Mouse (Mus musculus) intestine, embryonic 14.5 days (tissue): ENCODE results near the gene Camkmt. TPM values are rescaled to one million over a fixed set of nuclear protein-coding genes. Genes with fewer than 3 reads are reported as not detected.

ENCODE experiments used
- ATAC-seq: fragments of 200-750 bp; cut with Nextera tagmentation; replicated peaks from 2 replicates; pipeline ENCODE4 v1.8.0; 2017; ENCODE audit warnings: low read depth, moderate number of reproducible peaks, moderate TSS enrichment, moderate library complexity; ENCODE audit not compliant: low FRiP score, low TSS enrichment
- DNase-seq: peaks from one replicate; pipeline ENCODE4 v3.0.0-alpha.2; 2018; ENCODE audit warnings: low spot score
- H3K27ac ChIP-seq: fragments of 300-500 bp; sonication (generic); 2 replicates; pipeline ENCODE4 v1.5.1; 2014; ENCODE audit warnings: low read depth, mild to moderate bottlenecking, control low read depth
- H3K27me3 ChIP-seq: fragments of 300-500 bp; sonication (generic); replicated peaks from 2 replicates; pipeline ENCODE4 v1.6.1; 2014; ENCODE audit warnings: low read length, control low read depth; ENCODE audit not compliant: control insufficient read depth, insufficient read depth
- H3K36me3 ChIP-seq: fragments of 300-500 bp; sonication (generic); 2 replicates; pipeline ENCODE4 v1.6.1; 2014; ENCODE audit warnings: low read length, control low read depth; ENCODE audit not compliant: control insufficient read depth, insufficient read depth
- H3K4me1 ChIP-seq: fragments of 300-500 bp; sonication (generic); replicated peaks from 2 replicates; pipeline ENCODE4 v1.6.1; 2014; ENCODE audit warnings: low read length, control low read depth, mixed read lengths; ENCODE audit not compliant: control insufficient read depth, insufficient read depth
- H3K4me2 ChIP-seq: fragments of 300-500 bp; sonication (generic); 2 replicates; pipeline ENCODE4 v1.6.1; 2014; ENCODE audit warnings: low read length
- H3K4me3 ChIP-seq: fragments of 300-500 bp; sonication (generic); 2 replicates; pipeline ENCODE4 v1.5.1; 2014; ENCODE audit warnings: low read depth, low read length, control low read depth, mixed read lengths
- H3K9ac ChIP-seq: fragments of 300-500 bp; sonication (generic); 2 replicates; pipeline ENCODE4 v1.6.1; 2014; ENCODE audit warnings: mild to moderate bottlenecking, low read length
- H3K9me3 ChIP-seq: fragments of 300-500 bp; sonication (generic); 2 replicates; pipeline ENCODE4 v1.6.1; 2016; ENCODE audit warnings: low read length, control low read depth; ENCODE audit not compliant: control insufficient read depth
- WGBS: fragments of 180-500 bp; shearing (Covaris S2); extraction: QIAGEN DNeasy Blood & Tissue Kit; methylation state at CpG from one replicate; pipeline ENCODE4 v1.1.7; 2014; 5-methylcytosine and 5-hydroxymethylcytosine counted together
- polyA plus RNA-seq: library from polyadenylated mRNA; unstranded; fragments of >200 nt; fragmentation: Nextera tagmentation; extraction: Ambion mirVana; gene quantifications from 2 replicates; pipeline ENCODE4 v1.2.1, GENCODE M21; 2014

The Camkmt gene
- polyA plus RNA-seq, 1 experiment from 2014 or later, result 14.6 TPM

DNA sequence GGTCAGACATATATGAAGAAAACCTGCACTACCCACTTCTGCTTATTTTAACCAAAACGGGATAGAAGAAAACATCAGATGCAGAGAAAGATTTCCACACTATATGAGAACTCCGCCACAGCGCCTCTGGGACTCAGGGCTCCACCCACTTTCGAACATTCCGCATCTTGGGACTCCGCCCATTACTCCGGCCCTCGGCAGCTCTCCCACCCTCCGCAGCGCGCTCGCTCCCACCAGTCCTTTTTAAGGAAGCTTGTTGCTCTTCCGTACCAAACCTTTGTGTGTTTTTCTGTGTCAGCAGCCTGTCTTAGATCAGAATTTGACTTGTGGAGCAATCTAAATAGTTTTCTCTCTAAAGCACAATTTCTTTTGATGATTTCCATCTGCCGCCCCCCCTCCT, 367.7 kb downstream of the Camkmt start:
- DNase-seq (no peak), ATAC-seq (no peak)
- peaks cover 99% of the 10 kb centered on the region for H3K27me3 ChIP-seq
- H3K4me2 ChIP-seq, result 0 out of 2 replicates have a peak overlapping the region, but pooled peaks have one; percentile 15
- 1% methylated on average over 14 of the region's 14 CpGs for WGBS
- H3K4me1 ChIP-seq, result no peaks in the 10 kb centered on the region
- no peaks in the 10 kb centered on the region for H3K36me3 ChIP-seq
- no peak overlapping the region for H3K4me3 ChIP-seq
- H3K9ac ChIP-seq, result no peak overlapping the region
- H3K9me3 ChIP-seq, result no peaks in the 10 kb centered on the region
- H3K27ac ChIP-seq, result no peak overlapping the region

DNA sequence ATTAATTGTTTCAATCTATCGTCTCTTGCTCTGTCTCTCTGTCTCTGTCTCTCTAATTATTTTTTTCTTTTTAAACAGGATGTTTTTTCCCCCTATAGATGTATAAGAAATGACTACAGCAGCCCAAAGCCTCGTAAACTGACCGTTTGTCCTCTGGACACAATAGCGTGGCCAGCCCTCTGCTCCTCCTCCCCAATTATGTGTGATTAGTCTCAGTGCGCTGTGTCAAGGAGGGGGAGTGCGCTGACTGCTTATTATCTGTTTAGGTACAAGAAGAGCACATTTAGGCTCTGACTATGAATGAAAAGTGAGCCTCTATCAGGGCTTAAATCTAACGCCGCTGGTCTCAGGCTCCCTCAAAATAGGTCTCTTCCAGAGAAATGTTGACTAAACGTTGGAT, 368.2 kb downstream of the Camkmt start:
- Histone ChIP-seq H3K27ac (no peak overlapping the region), H3K4me3 (no peak overlapping the region), H3K9me3 (no peaks in the 10 kb centered on the region), H3K27me3 (peaks cover 99% of the 10 kb centered on the region), H3K4me2 (no peak overlapping the region), H3K4me1 (no peaks in the 10 kb centered on the region), H3K36me3 (no peaks in the 10 kb centered on the region), H3K9ac (no peak overlapping the region)
- DNase-seq, result no peak
- WGBS, result 13% methylated on average over 9 of the region's 9 CpGs
- ATAC-seq, result no peak

DNA sequence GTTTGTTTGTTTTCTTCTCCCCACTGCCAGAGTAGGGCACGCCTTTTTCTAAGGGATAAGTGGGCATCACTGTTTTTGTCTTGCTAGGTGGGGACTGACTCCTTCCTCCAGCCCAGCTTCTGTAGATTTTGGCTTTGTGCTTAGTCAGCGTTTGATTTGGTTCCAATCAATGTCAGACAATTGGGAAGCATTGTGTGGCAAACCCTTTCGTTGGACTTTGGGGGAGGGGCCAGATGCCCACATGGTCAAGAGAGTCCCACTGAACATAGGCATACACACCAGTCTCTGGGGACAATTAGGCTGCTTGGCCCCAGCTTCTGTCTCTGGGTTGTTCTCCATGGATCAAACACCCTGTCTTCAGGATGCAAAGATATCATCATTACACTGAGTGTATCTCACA, 371.2 kb downstream of the Camkmt start:
- H3K36me3 ChIP-seq, result no peaks in the 10 kb centered on the region
- H3K4me3 ChIP-seq, result no peak overlapping the region
- ATAC-seq (no peak), DNase-seq (no peak)
- no peaks in the 10 kb centered on the region for H3K9me3 ChIP-seq
- H3K27me3 ChIP-seq, result peaks cover 100% of the 10 kb centered on the region
- no peaks in the 10 kb centered on the region for H3K4me1 ChIP-seq
- no peak overlapping the region for H3K27ac ChIP-seq
- no peak overlapping the region for H3K9ac ChIP-seq
- H3K4me2 ChIP-seq, result no peak overlapping the region
- WGBS, result 44% methylated on average over 3 of the region's 3 CpGs

DNA sequence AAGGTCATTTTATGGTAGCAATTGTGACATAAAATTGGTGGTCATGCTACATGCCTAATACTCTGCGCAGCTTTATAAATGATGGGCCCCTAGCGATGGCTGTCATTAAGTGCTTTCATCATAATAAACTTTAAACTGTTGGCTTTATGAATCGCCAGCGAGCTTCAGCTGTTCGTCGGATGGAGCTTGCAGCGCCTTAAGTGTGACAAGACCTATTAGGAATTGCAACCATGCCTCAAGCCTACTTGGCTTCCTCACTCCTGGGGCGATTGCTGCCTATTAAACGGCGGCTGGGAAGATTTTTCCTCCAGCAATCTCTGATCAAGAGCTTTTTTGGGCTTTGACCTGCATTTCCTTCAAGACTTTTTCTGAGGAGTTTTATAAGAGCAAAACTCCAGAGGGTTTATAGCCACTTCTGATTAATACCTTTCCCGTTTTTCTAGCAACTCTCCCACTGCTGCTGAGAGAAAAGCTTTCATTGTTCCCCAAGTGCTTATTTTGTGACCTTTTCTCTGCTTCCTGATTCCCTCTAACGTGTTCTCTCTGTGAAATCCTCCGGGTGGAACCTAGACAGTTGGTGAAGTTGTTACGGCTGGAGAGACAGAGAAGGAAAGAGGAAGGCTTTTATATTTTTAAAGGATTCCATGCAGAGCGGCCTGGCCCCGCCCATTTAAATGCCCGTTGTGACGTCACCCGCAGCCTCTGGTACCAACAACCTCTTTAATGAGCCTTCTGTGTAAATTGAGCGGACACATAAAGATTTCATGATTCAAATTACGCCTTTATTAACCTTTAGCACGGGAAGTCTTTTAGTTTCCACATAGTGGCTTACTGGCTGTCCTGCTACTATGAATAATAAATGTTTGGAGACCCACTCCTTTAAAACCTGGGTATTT, 373.4 kb downstream of the Camkmt start:
- no peaks in the 10 kb centered on the region for H3K4me1 ChIP-seq
- ATAC-seq (no peak), DNase-seq (peak; percentile 63)
- WGBS, result 11% methylated on average over 22 of the region's 22 CpGs
- no peaks in the 10 kb centered on the region for H3K36me3 ChIP-seq
- peaks cover 100% of the 10 kb centered on the region for H3K27me3 ChIP-seq
- H3K9ac ChIP-seq, result no peak overlapping the region
- no peaks in the 10 kb centered on the region for H3K9me3 ChIP-seq
- no peak overlapping the region for H3K4me3 ChIP-seq
- no peak overlapping the region for H3K27ac ChIP-seq
- H3K4me2 ChIP-seq, result no peak overlapping the region

DNA sequence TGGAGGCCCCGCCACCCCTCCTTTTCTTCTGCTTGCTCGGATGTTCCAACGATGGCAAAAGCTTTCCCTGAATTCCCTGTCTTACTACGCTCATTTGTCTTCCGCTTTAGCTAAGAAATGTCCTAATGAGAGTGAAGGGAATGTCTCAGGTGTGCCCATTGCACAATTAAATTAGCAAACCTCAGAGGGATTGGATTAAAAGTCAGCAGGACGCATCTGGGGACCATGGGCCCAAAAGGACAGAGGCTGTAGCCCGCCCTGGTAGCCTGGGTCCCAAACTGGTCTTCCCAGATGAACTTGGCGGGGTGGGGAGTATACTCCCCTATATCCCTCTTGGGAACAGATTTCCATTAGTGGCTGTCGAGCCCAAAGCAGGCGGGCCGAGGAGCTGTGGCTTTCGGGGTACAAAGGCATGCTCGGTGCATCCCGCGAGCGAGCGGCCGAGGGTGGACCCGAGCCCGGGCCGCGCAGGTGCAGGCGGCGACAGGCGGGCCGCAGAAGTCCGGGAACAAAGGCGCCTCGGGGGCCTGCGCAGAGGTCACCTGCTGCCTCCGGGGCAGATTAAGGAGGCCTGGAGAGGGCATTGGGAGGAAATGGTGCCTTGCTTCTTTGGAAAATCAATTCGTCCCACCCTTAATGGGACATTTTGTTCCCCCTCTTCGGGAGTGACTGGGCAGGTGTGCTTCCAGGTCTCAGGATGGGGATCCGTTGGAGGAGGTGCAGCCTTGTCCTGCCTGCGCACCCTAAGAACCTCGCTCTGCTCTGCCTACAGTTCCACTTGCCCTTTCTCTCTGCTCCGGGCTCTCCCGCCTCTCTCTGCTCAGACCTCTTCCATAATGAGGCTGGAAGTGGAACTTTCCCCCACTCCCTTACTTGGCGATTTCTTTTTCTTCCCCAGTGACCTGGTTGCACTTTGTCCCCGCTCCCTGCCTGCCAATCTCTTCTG, 374.4 kb downstream of the Camkmt start:
- H3K4me3 ChIP-seq, result peak overlapping the region; percentile 3; the same call in 1 of the 2 replicates
- no peaks in the 10 kb centered on the region for H3K36me3 ChIP-seq
- no peaks in the 10 kb centered on the region for H3K9me3 ChIP-seq
- no peak overlapping the region for H3K9ac ChIP-seq
- DNase-seq, result peak; percentile 64
- peaks cover 99% of the 10 kb centered on the region for H3K27me3 ChIP-seq
- 3% methylated on average over 40 of the region's 40 CpGs for WGBS
- peak overlapping the region; percentile 28 for H3K4me2 ChIP-seq
- H3K27ac ChIP-seq, result no peak overlapping the region
- 0 out of 2 replicates have a peak, but pooled peaks have one; percentile 47 for ATAC-seq
- no peaks in the 10 kb centered on the region for H3K4me1 ChIP-seq

DNA sequence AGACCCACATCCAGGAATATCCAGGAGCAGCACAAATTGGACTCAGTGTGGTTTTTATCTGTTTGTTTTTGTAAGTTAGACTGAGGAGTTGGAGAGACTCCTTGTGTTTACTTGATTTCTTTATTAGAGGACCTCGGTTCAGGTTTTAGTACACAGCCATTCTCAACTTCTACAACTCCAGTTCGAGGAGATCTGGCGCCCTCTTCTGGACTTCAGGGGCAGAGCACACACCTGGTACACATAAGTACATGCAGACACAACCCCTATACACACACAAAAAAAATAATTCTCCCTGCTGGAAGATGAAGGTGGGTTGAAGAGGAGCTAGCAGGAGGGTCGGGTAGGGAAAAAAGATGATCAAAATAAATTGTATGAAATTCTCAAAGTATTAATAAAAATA, 379.4 kb downstream of the Camkmt start:
- Histone ChIP-seq H3K9ac (no peak overlapping the region), H3K27ac (no peak overlapping the region), H3K27me3 (peaks cover 95% of the 10 kb centered on the region), H3K4me1 (no peaks in the 10 kb centered on the region), H3K4me2 (no peak overlapping the region), H3K9me3 (no peaks in the 10 kb centered on the region), H3K4me3 (no peak overlapping the region), H3K36me3 (no peaks in the 10 kb centered on the region)
- WGBS, result 62% methylated on average over 4 of the region's 4 CpGs
- ATAC-seq (no peak), DNase-seq (no peak)

DNA sequence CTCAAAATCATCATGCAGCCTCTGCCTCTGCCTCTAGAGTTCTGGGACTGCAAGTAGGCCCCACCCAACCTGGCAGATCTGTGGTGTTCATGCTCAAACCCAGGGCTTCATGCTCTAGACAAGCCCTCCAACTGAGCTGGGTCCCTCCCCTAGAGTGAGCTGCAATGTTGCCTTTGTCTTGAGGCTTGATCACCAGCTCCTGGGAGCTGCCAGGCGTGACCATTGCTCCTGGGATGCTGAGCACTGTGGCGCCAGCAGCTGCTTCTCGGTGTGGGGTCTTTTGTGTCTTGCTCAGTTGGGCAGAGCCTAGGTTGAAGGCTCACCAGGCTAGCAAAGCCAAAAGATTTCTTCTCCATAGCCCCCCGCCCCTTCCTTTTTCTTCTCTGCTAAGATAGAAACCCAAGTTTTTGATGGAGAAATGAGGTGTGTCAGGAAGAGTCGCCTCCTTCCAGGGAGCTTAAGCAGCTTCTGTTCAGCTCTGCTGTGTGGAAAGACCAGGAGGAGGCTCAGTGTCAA, 382.4 kb downstream of the Camkmt start:
- DNase-seq (no peak), ATAC-seq (no peak)
- no peak overlapping the region for H3K4me3 ChIP-seq
- no peak overlapping the region for H3K9ac ChIP-seq
- H3K27ac ChIP-seq, result no peak overlapping the region
- no peak overlapping the region for H3K4me2 ChIP-seq
- H3K9me3 ChIP-seq, result no peaks in the 10 kb centered on the region
- H3K4me1 ChIP-seq, result no peaks in the 10 kb centered on the region
- no peaks in the 10 kb centered on the region for H3K36me3 ChIP-seq
- 10% methylated on average over 5 of the region's 5 CpGs for WGBS
- H3K27me3 ChIP-seq, result peaks cover 90% of the 10 kb centered on the region

DNA sequence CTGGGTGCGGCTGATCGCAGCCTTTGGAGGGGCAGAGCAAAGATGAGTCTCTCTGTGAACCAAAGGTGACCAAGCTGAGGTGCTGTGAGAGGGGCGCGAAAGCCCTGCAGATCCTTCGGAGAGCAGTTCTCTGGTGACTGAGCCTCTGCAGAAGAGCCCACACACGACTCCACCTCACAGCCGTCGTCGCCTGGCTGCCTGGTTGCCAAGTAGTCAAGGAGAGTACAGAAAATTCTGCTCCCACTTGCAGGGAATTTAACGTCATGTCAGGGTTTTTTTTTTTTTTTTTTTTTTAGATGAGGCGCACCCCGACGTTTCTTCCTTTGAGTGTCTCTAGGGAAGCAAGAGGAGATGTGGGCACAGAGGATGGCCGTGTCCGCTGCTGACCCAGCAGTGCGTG, 382.9 kb downstream of the Camkmt start:
- WGBS, result 6% methylated on average over 16 of the region's 16 CpGs
- H3K36me3 ChIP-seq, result no peaks in the 10 kb centered on the region
- H3K9me3 ChIP-seq, result no peaks in the 10 kb centered on the region
- H3K27ac ChIP-seq, result no peak overlapping the region
- H3K9ac ChIP-seq, result no peak overlapping the region
- H3K27me3 ChIP-seq, result peaks cover 90% of the 10 kb centered on the region
- H3K4me2 ChIP-seq, result no peak overlapping the region
- ATAC-seq (no peak), DNase-seq (no peak)
- H3K4me1 ChIP-seq, result no peaks in the 10 kb centered on the region
- H3K4me3 ChIP-seq, result no peak overlapping the region
